Mouse (Mus musculus) neutrophil, adult 5-6 weeks (primary cell): ENCODE data around the gene Zdhhc12. TPM values are rescaled to one million over a fixed set of nuclear protein-coding genes. Genes with fewer than 3 reads are reported as not detected.
"Not testable (repeated sequence)": the region's sequence is repeated elsewhere in the genome, so short reads cannot be mapped to it uniquely, and the experiment has no call there.

Source experiments
- ATAC-seq: fragments of 151-379, 151-347 bp; 2 replicates; pipeline ENCODE4 v1.8.0; 2017; ENCODE audit warnings: mild to moderate bottlenecking, moderate TSS enrichment; ENCODE audit not compliant: insufficient number of reproducible peaks, poor library complexity, low FRiP score, severe bottlenecking; ENCODE audit errors: extremely low read depth
- total RNA-seq: library from RNA; stranded (forward); fragments of 200-1000 nt; gene quantifications from 2 replicates; pipeline ENCODE4 v1.2.3, GENCODE M21; 2017

The Zdhhc12 gene
- total RNA-seq, 1 experiment from 2014 or later = 10.1 TPM

GRCm38 (mm10) chr2:30072875-30073274 lies 20.6 kb downstream of the Zdhhc12 start:
- ATAC-seq = no peak

GRCm38 (mm10) chr2:30067962-30068361 lies 25.5 kb downstream of the Zdhhc12 start:
- ATAC-seq = no peak

GRCm38 (mm10) chr2:30067031-30067888 lies 26.2 kb downstream of the Zdhhc12 start:
- ATAC-seq = 0 out of 2 replicates have a peak, but pooled peaks have one; percentile 7

- peak; percentile 68 for ATAC-seq
Measured at GRCm38 (mm10) chr2:30066046-30066901, 27.2 kb downstream of the Zdhhc12 start.

- no peak for ATAC-seq
Measured at GRCm38 (mm10) chr2:30064298-30064697, 29.1 kb downstream of the Zdhhc12 start.

DNA sequence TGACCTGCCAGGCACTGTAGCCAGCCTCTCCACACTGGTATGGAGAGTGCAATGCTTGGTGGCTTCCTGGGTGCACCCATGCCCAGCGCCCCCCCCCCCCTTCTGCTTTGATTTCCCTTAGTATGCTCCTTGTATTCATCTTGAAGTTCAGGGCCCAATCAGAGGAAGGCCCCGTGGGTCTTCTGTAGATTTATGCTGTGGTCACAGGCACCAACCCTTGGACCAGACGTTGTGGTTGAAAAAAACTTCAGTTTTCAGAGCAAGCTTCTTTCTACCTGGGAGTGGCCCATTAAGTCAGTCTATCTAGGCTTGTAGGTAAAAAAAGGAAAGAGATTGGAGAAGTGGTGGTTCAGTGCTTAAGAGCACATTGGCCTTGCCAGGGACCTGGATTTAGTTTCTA lies 29.7 kb downstream of the Zdhhc12 start:
- ATAC-seq = no peak

DNA sequence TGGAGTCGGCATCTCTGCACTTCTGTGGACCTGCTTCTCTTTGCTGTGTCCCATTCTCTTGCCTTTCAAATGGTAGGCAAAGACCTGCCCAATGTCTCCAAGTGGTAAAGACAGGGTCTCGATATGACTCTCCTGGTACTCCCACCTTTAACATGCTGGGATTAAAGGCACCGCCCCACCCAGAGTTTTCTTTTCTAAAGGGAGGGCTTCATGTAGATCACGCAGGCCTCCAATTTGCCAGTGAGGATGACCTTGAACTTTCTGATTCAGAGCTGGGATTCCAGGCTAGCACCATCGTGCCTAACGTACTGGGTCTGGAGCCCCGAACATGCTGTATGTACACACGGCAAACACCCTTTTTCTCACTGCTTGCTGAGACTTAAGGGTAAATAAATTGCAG lies 30.2 kb downstream of the Zdhhc12 start:
- no peak for ATAC-seq

DNA sequence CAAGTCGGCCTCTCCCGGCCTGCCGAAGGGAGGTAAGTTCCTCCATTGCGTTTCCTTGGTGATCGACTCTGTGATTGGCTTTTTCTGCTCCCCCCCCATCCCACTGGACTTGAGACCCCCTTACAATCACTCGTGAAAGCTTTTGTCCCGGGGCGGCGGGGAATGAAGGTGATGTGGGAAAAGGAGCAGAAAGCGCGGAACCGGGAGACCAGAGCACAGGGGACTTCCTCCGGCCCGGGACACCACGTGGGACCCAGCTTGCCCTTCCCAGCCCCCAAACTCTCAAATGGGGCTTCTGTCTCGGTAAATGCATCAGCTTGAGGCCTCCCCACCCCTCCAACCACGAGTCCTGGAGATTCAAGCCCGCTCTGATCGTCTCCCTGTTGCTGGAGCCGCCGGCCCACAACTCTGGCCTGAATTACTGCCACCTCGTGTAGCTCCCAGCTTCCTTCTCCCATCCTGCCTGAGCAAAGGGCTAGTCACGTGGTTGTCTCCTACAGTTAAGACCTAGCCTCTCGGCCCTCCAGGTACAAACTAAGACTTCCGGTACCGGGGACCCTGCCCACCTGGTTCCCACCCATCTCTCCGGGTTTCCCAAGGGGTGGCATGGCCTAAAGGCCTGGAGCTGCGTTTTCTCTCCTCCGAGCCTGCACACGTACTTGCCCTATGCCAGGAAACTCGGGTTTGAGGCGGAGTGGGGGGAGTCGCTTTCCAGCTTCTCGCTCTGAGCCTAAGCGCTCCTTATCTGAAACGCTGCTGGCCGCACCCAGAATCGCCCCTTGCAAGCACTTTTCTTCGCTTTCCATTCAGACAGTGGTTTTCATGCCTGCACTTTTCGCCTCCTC lies 31.0 kb downstream of the Zdhhc12 start:
- no peak for ATAC-seq

GRCm38 (mm10) chr2:30061215-30062166 lies 32.0 kb downstream of the Zdhhc12 start:
- no peak for ATAC-seq

GRCm38 (mm10) chr2:30058418-30058817 lies 35.0 kb downstream of the Zdhhc12 start:
- no peak for ATAC-seq

DNA sequence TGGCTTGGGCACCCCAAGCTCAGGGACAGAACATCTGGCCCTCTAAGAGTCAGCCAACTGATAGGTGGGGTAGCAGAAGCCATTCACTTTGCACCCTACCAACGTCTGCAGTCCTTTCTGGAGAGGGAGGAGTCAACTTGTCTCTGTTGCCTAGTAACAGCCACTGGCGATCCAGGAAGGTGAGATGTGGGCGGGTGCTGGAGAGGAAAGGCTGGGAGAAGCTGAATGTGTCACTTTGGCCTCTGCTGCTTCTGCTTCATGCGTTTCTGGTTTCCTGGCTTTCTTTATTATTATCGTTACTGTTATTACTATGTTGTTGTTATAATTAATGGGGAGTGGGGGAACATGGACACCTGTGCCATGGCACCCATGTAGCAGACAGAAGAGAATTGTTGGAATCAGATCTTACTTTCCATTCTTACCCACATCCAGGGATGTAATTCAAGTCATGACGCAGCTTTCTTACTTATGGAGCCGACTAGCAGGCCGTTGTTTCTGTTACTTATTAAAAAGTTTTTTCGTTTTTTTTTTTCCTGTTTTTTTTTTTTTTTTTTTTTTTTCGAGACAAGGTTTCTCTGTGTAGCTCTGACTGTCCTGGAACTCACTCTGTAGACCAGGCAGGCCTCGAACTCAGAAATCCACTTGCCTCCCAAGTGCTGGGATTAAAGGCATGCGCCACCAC lies 36.1 kb downstream of the Zdhhc12 start, which contains the start of gene Set:
Gene Set (plus strand): TSS at position 156 of the 682 bp plus-strand sequence.
- ATAC-seq = no peak

DNA sequence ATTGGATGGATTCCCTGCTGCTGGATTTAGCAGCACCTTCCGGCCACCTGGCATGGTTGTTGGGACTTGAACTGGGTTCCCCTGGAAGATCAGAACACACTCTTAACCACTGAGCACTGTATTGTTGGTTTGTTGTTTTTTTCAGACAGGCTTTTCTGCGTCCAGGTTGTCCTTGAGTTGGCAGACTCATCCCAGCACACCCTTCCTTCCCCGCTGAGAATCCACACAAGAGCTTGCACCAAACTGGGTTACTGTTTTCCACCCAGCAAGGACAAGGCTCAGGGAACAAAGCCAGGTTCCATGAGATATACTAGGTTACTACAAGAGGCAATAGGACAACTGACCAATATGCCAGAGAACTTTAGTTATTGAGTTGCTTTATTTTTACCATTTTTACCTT lies 36.7 kb downstream of the Zdhhc12 start:
- ATAC-seq = no peak

DNA sequence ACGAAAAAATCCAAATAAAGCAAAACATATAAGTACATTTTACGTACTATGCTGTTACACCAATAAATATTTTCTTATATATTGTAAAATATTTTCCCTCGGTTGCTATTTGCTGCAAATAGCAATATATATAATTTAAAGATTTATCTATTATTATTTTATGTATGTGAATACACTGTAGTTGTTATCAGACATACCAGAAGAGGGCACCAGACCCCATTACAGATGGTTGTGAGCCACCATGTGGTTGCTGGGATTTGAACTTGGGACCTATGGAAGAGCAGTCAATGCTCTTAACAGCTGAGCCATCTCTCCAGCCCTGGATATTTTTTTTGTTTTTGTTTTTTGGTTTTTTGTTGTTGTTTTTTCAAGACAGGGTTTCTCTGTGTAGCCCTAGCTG lies 38.1 kb downstream of the Zdhhc12 start:
- ATAC-seq = not testable (repeated sequence)

- peak; percentile 41; the same call in 1 of the 2 replicates for ATAC-seq
Measured at GRCm38 (mm10) chr2:30051992-30052761, 41.3 kb downstream of the Zdhhc12 start.

DNA sequence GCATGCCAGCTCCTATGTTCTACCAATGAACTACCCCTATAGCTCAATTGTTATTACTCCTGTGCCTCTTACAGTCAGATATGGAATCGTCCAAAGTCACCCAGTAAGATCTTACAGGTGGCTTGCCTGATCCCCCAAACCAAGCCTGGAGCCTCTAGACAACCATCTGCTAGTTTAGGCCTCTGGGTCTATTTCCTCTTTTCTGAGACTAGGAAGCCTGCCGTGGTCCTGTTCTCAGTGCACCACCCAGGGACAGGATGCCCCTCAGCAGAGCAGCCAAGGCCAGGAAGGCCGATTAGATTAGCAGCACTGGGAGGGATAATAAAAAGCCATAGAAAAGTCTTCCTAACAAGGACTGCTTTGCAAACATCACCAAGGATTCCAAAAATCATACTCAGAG lies 43.6 kb downstream of the Zdhhc12 start:
- no peak for ATAC-seq

GRCm38 (mm10) chr2:30048699-30049388 lies 44.6 kb downstream of the Zdhhc12 start, which contains the start of gene Wdr34:
TSS of gene Wdr34 (minus strand) at chr2:30048881.
- ATAC-seq = peak; percentile 91
